Mouse (Mus musculus) lung, postnatal 0 days (tissue): ENCODE measurements at regions not wholly inside any gene's neighbourhood (a gene's known extent, or its start where the extent isn't known, plus 50 kb on each side); places are given as distances from the start of the nearest gene placed in this dataset.
A peak's percentile ranks its signal among the peaks of the same experiment; 100 is the strongest.

Experiments
- ATAC-seq: fragments of 200-750 bp; cut with Nextera tagmentation; 2 replicates; pipeline ENCODE4 v1.8.0; 2017; ENCODE audit warnings: moderate library complexity
- DNase-seq: peaks from one replicate; pipeline ENCODE4 v3.0.0-alpha.2; 2016; ENCODE audit warnings: low spot score
- H3K27ac ChIP-seq: fragments of 300-500 bp; sonication (generic); 2 replicates; pipeline ENCODE4 v1.5.1; 2014; ENCODE audit warnings: antibody characterized with exemption, mild to moderate bottlenecking, low read length, mixed read lengths
- H3K27me3 ChIP-seq: fragments of 300-500 bp; sonication (generic); replicated peaks from 2 replicates; pipeline ENCODE4 v1.6.1; 2014; ENCODE audit warnings: low read length, mixed read lengths; ENCODE audit not compliant: insufficient read depth
- H3K36me3 ChIP-seq: fragments of 300-500 bp; sonication (generic); 2 replicates; pipeline ENCODE4 v1.6.1; 2014; ENCODE audit warnings: low read length, mixed read lengths; ENCODE audit not compliant: insufficient read depth
- H3K4me1 ChIP-seq: fragments of 300-500 bp; sonication (generic); 2 replicates; pipeline ENCODE4 v1.6.1; 2014; ENCODE audit warnings: antibody characterized with exemption, low read depth, low read length, mixed read lengths; ENCODE audit not compliant: insufficient read depth
- H3K4me2 ChIP-seq: fragments of 300-500 bp; sonication (generic); replicated peaks from 2 replicates; pipeline ENCODE4 v1.6.1; 2014; ENCODE audit warnings: low read depth, mild to moderate bottlenecking, low read length, moderate library complexity, mixed read lengths
- H3K4me3 ChIP-seq: fragments of 300-500 bp; sonication (generic); 2 replicates; pipeline ENCODE4 v1.5.1; 2014; ENCODE audit warnings: low read depth, low read length
- H3K9ac ChIP-seq: fragments of 300-500 bp; sonication (generic); replicated peaks from 2 replicates; pipeline ENCODE4 v1.6.1; 2014; ENCODE audit warnings: low read depth, mild to moderate bottlenecking
- H3K9me3 ChIP-seq: fragments of 300-500 bp; sonication (generic); 2 replicates; pipeline ENCODE4 v1.6.1; 2016; ENCODE audit warnings: low read length, mixed read lengths
- CTCF ChIP-seq: IDR thresholded peaks from 2 replicates; pipeline ENCODE4 v1.5.1; 2016; ENCODE audit warnings: antibody characterized with exemption, mild to moderate bottlenecking
- EP300 ChIP-seq: IDR thresholded peaks from 2 replicates; pipeline ENCODE4 v1.6.1; 2016; ENCODE audit warnings: antibody characterized with exemption, mild to moderate bottlenecking, control low read depth
- WGBS: fragments of 180-500 bp; shearing (Covaris S2); extraction: QIAGEN DNeasy Blood & Tissue Kit; methylation state at CpG from one replicate; pipeline ENCODE4 v1.1.7; 2014; 5-methylcytosine and 5-hydroxymethylcytosine counted together

GRCm38 (mm10) chr3:41171310-41171709 lies 88.5 kb upstream of the Pgrmc2 start:
- Histone ChIP-seq H3K9me3 (no peaks in the 10 kb centered on the region), H3K9ac (no peak overlapping the region), H3K4me1 (no peaks in the 10 kb centered on the region), H3K27ac (no peak overlapping the region), H3K4me2 (no peak overlapping the region), H3K4me3 (no peak overlapping the region), H3K36me3 (no peaks in the 10 kb centered on the region), H3K27me3 (no peaks in the 10 kb centered on the region)
- WGBS = 78% methylated on average over 4 of the region's 4 CpGs
- ATAC-seq = no peak
- DNase-seq = no peak
- TF ChIP-seq CTCF (no peak), EP300 (no peak)

DNA sequence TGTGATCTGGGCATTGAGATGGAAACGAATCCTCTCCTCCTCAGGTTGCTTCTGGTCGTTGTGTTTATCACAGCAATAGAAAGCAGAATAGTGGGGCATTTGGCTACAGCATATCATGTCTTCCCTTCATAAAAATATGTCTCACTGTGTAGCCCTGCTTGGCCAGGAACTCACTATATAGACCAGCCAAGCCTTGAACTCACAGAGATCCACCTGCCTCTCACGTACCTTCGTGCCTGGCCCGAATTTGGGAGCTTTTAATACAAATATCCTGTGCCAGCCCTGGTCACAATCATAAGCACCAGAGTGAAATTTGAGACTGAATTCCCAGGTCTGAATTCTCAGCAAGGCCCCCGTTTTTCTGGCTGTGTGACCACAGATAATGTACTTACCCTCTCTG lies 87.7 kb upstream of the Pgrmc2 start:
- no peaks in the 10 kb centered on the region for H3K27me3 ChIP-seq
- no peak overlapping the region for H3K4me2 ChIP-seq
- no peaks in the 10 kb centered on the region for H3K9me3 ChIP-seq
- ATAC-seq (no peak), DNase-seq (no peak)
- H3K4me1 ChIP-seq = no peaks in the 10 kb centered on the region
- H3K36me3 ChIP-seq = no peaks in the 10 kb centered on the region
- H3K9ac ChIP-seq = no peak overlapping the region
- no peak overlapping the region for H3K4me3 ChIP-seq
- no peak overlapping the region for H3K27ac ChIP-seq
- TF ChIP-seq EP300 = no peak
- no peak for TF ChIP-seq CTCF
- 82% methylated on average over 6 of the region's 6 CpGs for WGBS

DNA sequence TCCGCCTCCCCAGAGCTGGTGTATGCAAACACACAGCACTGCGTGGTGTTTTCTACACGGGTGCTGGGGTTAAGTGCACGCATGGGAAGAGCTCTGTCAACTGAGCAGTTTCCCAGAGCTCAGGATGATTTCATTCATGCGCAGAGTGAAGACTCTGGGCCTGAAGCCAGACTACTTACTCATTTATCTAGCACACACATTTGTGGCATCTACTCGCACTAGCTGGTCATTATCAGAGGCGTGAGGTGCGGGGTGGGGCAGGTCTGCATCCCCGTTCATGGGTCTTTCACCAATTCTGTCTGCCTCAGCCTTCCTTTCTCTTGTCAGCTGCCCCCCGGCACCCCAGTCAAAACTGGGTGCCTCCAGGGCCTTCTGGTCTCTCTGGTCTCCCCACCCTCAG lies 86.6 kb upstream of the Pgrmc2 start:
- no peaks in the 10 kb centered on the region for H3K27me3 ChIP-seq
- no peak overlapping the region for H3K4me2 ChIP-seq
- H3K9me3 ChIP-seq = no peaks in the 10 kb centered on the region
- DNase-seq = no peak
- TF ChIP-seq CTCF (no peak), EP300 (no peak)
- H3K4me3 ChIP-seq = no peak overlapping the region
- H3K9ac ChIP-seq = no peak overlapping the region
- H3K4me1 ChIP-seq = no peaks in the 10 kb centered on the region
- H3K36me3 ChIP-seq = no peaks in the 10 kb centered on the region
- WGBS = 70% methylated on average over 10 of the region's 10 CpGs
- H3K27ac ChIP-seq = no peak overlapping the region
- no peak for ATAC-seq

DNA sequence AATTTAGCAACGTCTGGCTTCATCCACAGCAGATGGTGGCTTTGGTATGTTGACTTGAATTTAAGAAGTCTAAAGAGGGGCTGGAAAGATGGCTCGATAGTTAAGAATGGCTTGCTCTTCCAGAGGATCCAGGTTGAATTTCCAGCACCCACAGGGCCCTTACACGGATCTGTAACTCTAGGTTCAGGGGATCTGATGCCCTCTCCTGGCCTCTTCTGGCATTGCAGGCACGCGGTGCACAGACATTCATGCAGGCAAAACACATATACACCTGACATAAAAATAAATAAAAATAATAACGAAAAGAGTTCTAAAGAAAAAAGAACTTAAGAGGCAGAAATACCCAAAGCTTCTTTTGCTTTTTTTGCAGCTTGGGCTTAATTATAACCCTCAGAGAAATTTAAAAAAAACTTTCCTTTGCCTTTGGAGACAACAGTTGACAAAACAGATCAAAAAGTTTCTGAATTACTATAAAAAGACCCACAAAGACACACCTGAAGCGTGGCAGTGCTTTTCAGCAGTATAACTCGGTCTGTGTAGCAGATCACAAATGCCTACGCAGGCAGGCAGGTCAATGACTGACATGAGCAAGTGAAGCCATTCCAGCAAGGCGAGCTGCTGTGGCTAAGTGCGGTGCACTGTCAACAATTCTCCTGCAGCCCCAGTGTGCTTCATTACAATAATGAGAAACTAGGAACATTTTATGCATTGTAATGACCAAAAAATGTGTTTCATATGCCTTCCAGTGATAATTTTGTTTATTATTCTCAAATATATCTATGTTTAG lies 85.5 kb upstream of the Pgrmc2 start:
- 84% methylated on average over 11 of the region's 11 CpGs for WGBS
- no peak for TF ChIP-seq EP300
- peak; percentile 47 for TF ChIP-seq CTCF
- H3K4me1 ChIP-seq = no peaks in the 10 kb centered on the region
- H3K27ac ChIP-seq = no peak overlapping the region
- DNase-seq (no peak), ATAC-seq (no peak)
- H3K36me3 ChIP-seq = no peaks in the 10 kb centered on the region
- no peak overlapping the region for H3K9ac ChIP-seq
- no peak overlapping the region for H3K4me3 ChIP-seq
- H3K9me3 ChIP-seq = no peaks in the 10 kb centered on the region
- no peaks in the 10 kb centered on the region for H3K27me3 ChIP-seq
- H3K4me2 ChIP-seq = no peak overlapping the region

DNA sequence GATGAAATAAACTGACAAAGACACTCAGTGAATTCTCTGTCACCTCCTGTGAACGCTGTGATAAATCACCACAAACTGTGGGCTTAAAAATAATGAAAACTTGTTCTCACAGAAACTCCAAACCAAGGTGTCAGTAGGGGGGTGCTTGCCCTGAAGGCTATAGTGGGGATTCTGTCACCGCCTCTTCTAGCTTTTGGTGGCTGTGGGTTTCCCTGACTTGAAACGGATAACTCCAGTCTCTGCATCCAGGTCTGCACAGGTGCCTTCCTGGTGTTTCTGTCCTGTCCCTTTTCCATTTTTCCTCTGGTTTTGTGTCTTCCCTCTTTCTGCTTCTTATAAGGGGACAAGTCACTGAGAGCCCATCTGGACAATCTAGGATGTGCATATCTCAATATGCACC lies 84.6 kb upstream of the Pgrmc2 start:
- WGBS = 84% methylated on average over 3 of the region's 3 CpGs
- ATAC-seq = no peak
- Histone ChIP-seq H3K27ac (no peak overlapping the region), H3K36me3 (no peaks in the 10 kb centered on the region), H3K27me3 (no peaks in the 10 kb centered on the region), H3K4me1 (no peaks in the 10 kb centered on the region), H3K9me3 (no peaks in the 10 kb centered on the region), H3K9ac (no peak overlapping the region), H3K4me2 (no peak overlapping the region), H3K4me3 (no peak overlapping the region)
- TF ChIP-seq CTCF = no peak
- TF ChIP-seq EP300 = no peak
- no peak for DNase-seq

GRCm38 (mm10) chr3:41164736-41165135 lies 81.9 kb upstream of the Pgrmc2 start:
- TF ChIP-seq CTCF (no peak), EP300 (no peak)

DNA sequence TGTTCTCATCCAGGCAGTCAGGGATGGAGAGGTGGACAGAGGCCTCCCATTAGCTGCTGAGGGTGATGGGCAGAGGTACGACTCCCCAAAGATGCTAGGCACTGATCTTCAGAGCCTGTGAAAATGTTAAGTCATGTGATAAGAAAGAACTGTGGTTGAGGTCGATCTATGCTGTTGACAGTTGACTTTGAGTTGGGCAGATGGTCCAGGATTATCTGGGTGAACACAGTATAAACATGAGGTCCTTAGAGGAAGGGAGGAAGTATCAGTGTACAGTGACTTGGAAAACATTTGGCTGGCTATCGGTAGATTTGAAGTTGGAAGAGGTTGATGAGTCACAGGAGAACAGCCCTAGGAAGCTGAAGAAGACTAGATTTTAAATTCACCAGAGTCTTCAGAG lies 80.9 kb upstream of the Pgrmc2 start:
- Histone ChIP-seq H3K4me1 (no peaks in the 10 kb centered on the region), H3K9me3 (no peaks in the 10 kb centered on the region), H3K27ac (no peak overlapping the region), H3K27me3 (no peaks in the 10 kb centered on the region), H3K4me3 (no peak overlapping the region), H3K4me2 (no peak overlapping the region), H3K9ac (no peak overlapping the region), H3K36me3 (no peaks in the 10 kb centered on the region)
- no peak for DNase-seq
- TF ChIP-seq CTCF = no peak
- no peak for TF ChIP-seq EP300
- no peak for ATAC-seq
- 63% methylated on average over 3 of the region's 3 CpGs for WGBS

More at GRCm38 (mm10) chr3:41164736-41165135, 81.9 kb upstream of the Pgrmc2 start:
- Histone ChIP-seq H3K4me3 (no peak overlapping the region), H3K4me2 (no peak overlapping the region), H3K9ac (no peak overlapping the region), H3K9me3 (no peaks in the 10 kb centered on the region), H3K27ac (no peak overlapping the region), H3K36me3 (no peaks in the 10 kb centered on the region), H3K27me3 (no peaks in the 10 kb centered on the region), H3K4me1 (no peaks in the 10 kb centered on the region)
- DNase-seq = no peak
- no peak for ATAC-seq
- WGBS = 87% methylated on average over 7 of the region's 7 CpGs
